Mouse (Mus musculus) hindbrain, embryonic 16.5 days (tissue): ENCODE results near the gene Ccdc121. TPM values are rescaled to one million over a fixed set of nuclear protein-coding genes. Genes with fewer than 3 reads are reported as not detected.

ENCODE experiments used
- polyA plus RNA-seq: library from polyadenylated mRNA; unstranded; fragments of >200 nt; fragmentation: Nextera tagmentation; extraction: Ambion mirVana; gene quantifications from 2 replicates; pipeline ENCODE4 v1.2.1, GENCODE M21; 2015

The Ccdc121 gene
- polyA plus RNA-seq, 1 experiment from 2014 or later: 0.11 TPM

Other genes with a start within 250 kb of the Ccdc121 start
- 14.1 and 14.4 TPM in 2 replicates for gene Cnih3, start 158.8 kb downstream of the Ccdc121 start, polyA plus RNA-seq
- 0.37 and 0.50 TPM in 2 replicates for gene Dnah14, start 65.1 kb upstream of the Ccdc121 start, polyA plus RNA-seq